Mouse (Mus musculus): ENCODE measurements around the gene Bloc1s6.

DNA sequence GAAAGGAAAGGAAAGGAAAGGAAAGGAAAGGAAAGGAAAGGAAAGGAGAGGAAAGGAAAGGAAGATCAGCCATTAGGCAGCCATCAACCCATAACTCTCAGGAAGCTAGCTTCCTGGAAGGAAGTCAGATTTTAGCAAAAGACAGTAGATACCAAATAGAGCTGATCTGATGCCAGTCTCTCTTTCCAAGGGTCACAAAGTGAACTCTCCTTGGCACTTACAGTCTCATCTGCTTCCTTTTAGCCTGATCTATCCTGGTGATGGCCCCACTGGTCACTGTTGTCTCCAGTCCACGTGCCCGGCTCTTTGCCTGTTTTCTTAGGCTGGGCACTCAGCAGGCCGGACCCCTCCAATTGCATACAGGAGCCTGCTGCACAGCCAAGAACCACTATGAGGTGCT, 46.4 kb downstream of the Bloc1s6 start:
- TF ChIP-seq POLR2A (IDR thresholded peaks at IDR 0.05; ENCODE audit: borderline replicate concordance, extremely low read depth, low read depth, low read length): no peak
- TF ChIP-seq CTCF (IDR thresholded peaks at IDR 0.05; ENCODE audit: insufficient read depth, low read length): no peak

Data from lung, adult 2 months (tissue).